21 mouse cellular contexts compared by ENCODE assay signal in the genomic region with DNA sequence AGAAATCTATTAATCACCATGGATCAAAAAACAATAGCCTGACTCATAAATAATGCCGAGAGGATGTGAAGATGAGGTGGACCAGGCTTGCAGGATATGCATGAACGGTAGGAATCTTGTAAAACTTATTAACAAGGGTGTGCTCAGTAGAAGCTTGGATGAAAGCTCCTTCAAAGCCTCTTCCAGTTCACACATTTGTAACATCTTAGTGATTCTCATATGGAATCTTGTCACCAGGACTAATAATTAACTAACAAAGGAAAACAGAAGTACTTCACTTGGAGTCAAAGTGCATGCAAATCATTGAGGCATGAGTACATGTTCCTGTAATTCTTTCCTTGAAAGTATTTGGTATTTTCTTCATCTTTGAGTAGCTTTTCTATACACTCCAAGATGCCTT.
"Had no signal": no experiment of that assay in that cellular context is flagged by ENCODE, and none has a peak within 500 bp of the region (broad histone marks: within the 10 kb centered on the region; RNA-seq: fewer than 3 reads in every experiment).

No protein-coding gene starts in this region.

- H3K4me3 ChIP-seq: heart, adult 2 months; heart, embryonic 13.5 days; heart, embryonic 15.5 days; hindbrain, embryonic 13.5 days; hindbrain, embryonic 15.5 days; limb, embryonic 13.5 days; limb, embryonic 15.5 days; liver, embryonic 12.5 days had no signal

- H3K4me1 ChIP-seq: heart, embryonic 13.5 days; heart, embryonic 15.5 days; hindbrain, embryonic 13.5 days; hindbrain, embryonic 15.5 days; limb, embryonic 15.5 days; liver, embryonic 12.5 days had no signal

- H3K27me3 ChIP-seq: heart, embryonic 13.5 days; heart, embryonic 15.5 days; hindbrain, embryonic 13.5 days; hindbrain, embryonic 15.5 days; limb, embryonic 13.5 days; limb, embryonic 15.5 days; liver, embryonic 12.5 days had no signal

- H3K9me3 ChIP-seq: heart, embryonic 13.5 days; heart, embryonic 15.5 days; hindbrain, embryonic 13.5 days; hindbrain, embryonic 15.5 days; limb, embryonic 13.5 days; limb, embryonic 15.5 days; liver, embryonic 12.5 days had no signal

- H3K27ac ChIP-seq: heart, adult 2 months; heart, embryonic 13.5 days; heart, embryonic 15.5 days; hindbrain, embryonic 13.5 days; hindbrain, embryonic 15.5 days; hindbrain, postnatal 0 days; limb, embryonic 13.5 days; limb, embryonic 15.5 days; liver, embryonic 12.5 days; liver, embryonic 14.5 days had no signal

- H3K36me3 ChIP-seq: heart, embryonic 13.5 days; heart, embryonic 15.5 days; hindbrain, embryonic 13.5 days; hindbrain, embryonic 15.5 days; limb, embryonic 13.5 days; limb, embryonic 15.5 days; liver, embryonic 12.5 days had no signal

- DNase-seq: gastrocnemius, postnatal 14 days; gastrocnemius, postnatal 36 days; heart, adult 11 months; heart, adult 2 months; heart, postnatal 14 days; heart, postnatal 36 days; kidney, postnatal 14 days; layer of hippocampus, adult 9-11 months; layer of hippocampus, postnatal 36 days; left cerebral cortex, postnatal 4 days; lung, adult 18-20 months had no signal

- H3K9ac ChIP-seq: heart, embryonic 13.5 days; heart, embryonic 15.5 days; hindbrain, embryonic 13.5 days; hindbrain, embryonic 15.5 days; limb, embryonic 13.5 days; limb, embryonic 15.5 days; liver, embryonic 12.5 days; liver, embryonic 14.5 days had no signal

- H3K4me2 ChIP-seq: heart, embryonic 11.5 days; heart, embryonic 13.5 days; heart, embryonic 15.5 days; hindbrain, embryonic 13.5 days; hindbrain, embryonic 15.5 days; limb, embryonic 13.5 days; limb, embryonic 15.5 days; liver, embryonic 12.5 days had no signal

- ATAC-seq: hindbrain, postnatal 0 days; liver, embryonic 12.5 days had no signal
